ENCODE assay signal across 16 mouse cellular contexts in genomic region chr16:96599401-96600060, GRCm38 (mm10).
DNase-seq lines count a peak whose midpoint lies in the region; ATAC-seq lines count a peak whose summit lies in the region.
"Had no signal": no experiment of that assay in that cellular context is flagged by ENCODE, and none has a peak within 500 bp of the region (broad histone marks: within the 10 kb centered on the region; RNA-seq: fewer than 3 reads in every experiment).

No protein-coding gene starts in this region.

- H3K4me3 ChIP-seq in hindbrain, embryonic 11.5 days (ENCODE audit: low read depth, low read length): no peak overlapping the region
- no peak overlapping the region for H3K4me3 ChIP-seq in hindbrain, embryonic 14.5 days (replicated peaks; ENCODE audit: low read length)
- H3K4me3 ChIP-seq in neural tube, embryonic 15.5 days (replicated peaks): no peak overlapping the region
- H3K4me3 ChIP-seq: embryonic facial prominence, embryonic 10.5 days; forebrain, embryonic 13.5 days; heart, embryonic 13.5 days; intestine, embryonic 15.5 days had no signal

- H3K36me3 ChIP-seq in hindbrain, embryonic 11.5 days (ENCODE audit: control insufficient read depth, insufficient read depth, low read length): no peaks in the 10 kb centered on the region
- 0 out of 2 replicates have a peak, but pooled peaks cover 4% of the 10 kb centered on the region for H3K36me3 ChIP-seq in hindbrain, embryonic 14.5 days (replicated peaks; ENCODE audit: control insufficient read depth, insufficient read depth)
- H3K36me3 ChIP-seq in neural tube, embryonic 15.5 days: no peaks in the 10 kb centered on the region
- H3K36me3 ChIP-seq: embryonic facial prominence, embryonic 10.5 days; heart, embryonic 13.5 days; intestine, embryonic 15.5 days had no signal

- no peak overlapping the region for H3K27ac ChIP-seq in hindbrain, embryonic 11.5 days (ENCODE audit: low read depth, low read length)
- no peak overlapping the region for H3K27ac ChIP-seq in hindbrain, embryonic 14.5 days
- H3K27ac ChIP-seq in neural tube, embryonic 15.5 days (replicated peaks): no peak overlapping the region
- H3K27ac ChIP-seq: embryonic facial prominence, embryonic 10.5 days; forebrain, embryonic 13.5 days; heart, embryonic 13.5 days; intestine, embryonic 15.5 days had no signal

- no peak overlapping the region for H3K4me2 ChIP-seq in hindbrain, embryonic 11.5 days (replicated peaks; ENCODE audit: low read depth, low read length)
- H3K4me2 ChIP-seq in hindbrain, embryonic 14.5 days (replicated peaks): no peak overlapping the region
- no peak overlapping the region for H3K4me2 ChIP-seq in neural tube, embryonic 15.5 days
- H3K4me2 ChIP-seq: forebrain, embryonic 13.5 days; heart, embryonic 13.5 days; intestine, embryonic 15.5 days had no signal

- H3K9ac ChIP-seq in hindbrain, embryonic 11.5 days (ENCODE audit: low read depth, low read length): no peak overlapping the region
- H3K9ac ChIP-seq in hindbrain, embryonic 14.5 days: no peak overlapping the region
- no peak overlapping the region for H3K9ac ChIP-seq in neural tube, embryonic 15.5 days (replicated peaks)
- H3K9ac ChIP-seq: forebrain, embryonic 13.5 days; forebrain, postnatal 0 days; heart, embryonic 13.5 days; intestine, embryonic 15.5 days had no signal

- peak; percentile 6 for DNase-seq in hindbrain, embryonic 11.5 days (ENCODE audit: low spot score)
- no peak for DNase-seq in hindbrain, embryonic 14.5 days (ENCODE audit: low spot score)
- DNase-seq in Muller cell, postnatal 12 days (ENCODE audit: inconsistent ontology term): peak; percentile 64
- peak; percentile 6 to 8 for DNase-seq in adrenal gland, postnatal 36 days
- DNase-seq in heart, adult 8-10 months (ENCODE audit: low spot score): no peak
- DNase-seq: cerebellum, adult 2 months; cerebellum, postnatal 10 days; forebrain, postnatal 0 days; gastrocnemius, postnatal 25 days; heart, postnatal 36 days; kidney, adult 18-20 months had no signal

- WGBS in hindbrain, embryonic 11.5 days: 75% methylated on average over 3 of the region's 3 CpGs
- 76% methylated on average over 3 of the region's 3 CpGs for WGBS in hindbrain, embryonic 14.5 days
- WGBS in neural tube, embryonic 15.5 days: 75% methylated on average over 3 of the region's 3 CpGs

- ATAC-seq in hindbrain, embryonic 11.5 days (ENCODE audit: low FRiP score): peak; percentile 59
- no peak for ATAC-seq in hindbrain, embryonic 14.5 days (ENCODE audit: low FRiP score)
- no peak for ATAC-seq in neural tube, embryonic 15.5 days (ENCODE audit: low FRiP score)
- ATAC-seq: forebrain, embryonic 13.5 days; forebrain, postnatal 0 days; intestine, embryonic 15.5 days had no signal

- no peaks in the 10 kb centered on the region for H3K9me3 ChIP-seq in hindbrain, embryonic 11.5 days (ENCODE audit: control insufficient read depth, low read length)
- no peaks in the 10 kb centered on the region for H3K9me3 ChIP-seq in hindbrain, embryonic 14.5 days (ENCODE audit: control insufficient read depth, low read length)
- no peaks in the 10 kb centered on the region for H3K9me3 ChIP-seq in neural tube, embryonic 15.5 days (replicated peaks)
- H3K9me3 ChIP-seq: embryonic facial prominence, embryonic 10.5 days; forebrain, embryonic 13.5 days; heart, embryonic 13.5 days; intestine, embryonic 15.5 days had no signal

- no peaks in the 10 kb centered on the region for H3K4me1 ChIP-seq in hindbrain, embryonic 11.5 days (replicated peaks; ENCODE audit: control insufficient read depth, insufficient read depth, low read length)
- H3K4me1 ChIP-seq in hindbrain, embryonic 14.5 days (replicated peaks; ENCODE audit: control insufficient read depth, insufficient read depth, low read length): no peaks in the 10 kb centered on the region
- H3K4me1 ChIP-seq in neural tube, embryonic 15.5 days: no peaks in the 10 kb centered on the region
- H3K4me1 ChIP-seq: embryonic facial prominence, embryonic 10.5 days; forebrain, embryonic 13.5 days; heart, embryonic 13.5 days; intestine, embryonic 15.5 days had no signal

- no peaks in the 10 kb centered on the region for H3K27me3 ChIP-seq in hindbrain, embryonic 11.5 days (ENCODE audit: control insufficient read depth, insufficient read depth, low read length)
- H3K27me3 ChIP-seq in hindbrain, embryonic 14.5 days (ENCODE audit: control insufficient read depth, insufficient read depth, low read length): no peaks in the 10 kb centered on the region
- no peaks in the 10 kb centered on the region for H3K27me3 ChIP-seq in neural tube, embryonic 15.5 days (replicated peaks)
- H3K27me3 ChIP-seq: forebrain, embryonic 13.5 days; intestine, embryonic 15.5 days had no signal

Comparison
In these comparisons a context has a peak if more than half of its experiments do, and no peak if none do; other contexts are left out.
1. DNase-seq: peak in hindbrain, embryonic 11.5 days (single experiment), Muller cell, postnatal 12 days (single experiment) and adrenal gland, postnatal 36 days (2 of 2); none in hindbrain, embryonic 14.5 days (single experiment) and heart, adult 8-10 months (single experiment).